Mouse (Mus musculus): Measurements from ENCODE around the gene Gfm2.
"Not testable (repeated sequence)": the region's sequence is repeated elsewhere in the genome, so short reads cannot be mapped to it uniquely, and the experiment has no call there.

Gfm2 gene

DNA sequence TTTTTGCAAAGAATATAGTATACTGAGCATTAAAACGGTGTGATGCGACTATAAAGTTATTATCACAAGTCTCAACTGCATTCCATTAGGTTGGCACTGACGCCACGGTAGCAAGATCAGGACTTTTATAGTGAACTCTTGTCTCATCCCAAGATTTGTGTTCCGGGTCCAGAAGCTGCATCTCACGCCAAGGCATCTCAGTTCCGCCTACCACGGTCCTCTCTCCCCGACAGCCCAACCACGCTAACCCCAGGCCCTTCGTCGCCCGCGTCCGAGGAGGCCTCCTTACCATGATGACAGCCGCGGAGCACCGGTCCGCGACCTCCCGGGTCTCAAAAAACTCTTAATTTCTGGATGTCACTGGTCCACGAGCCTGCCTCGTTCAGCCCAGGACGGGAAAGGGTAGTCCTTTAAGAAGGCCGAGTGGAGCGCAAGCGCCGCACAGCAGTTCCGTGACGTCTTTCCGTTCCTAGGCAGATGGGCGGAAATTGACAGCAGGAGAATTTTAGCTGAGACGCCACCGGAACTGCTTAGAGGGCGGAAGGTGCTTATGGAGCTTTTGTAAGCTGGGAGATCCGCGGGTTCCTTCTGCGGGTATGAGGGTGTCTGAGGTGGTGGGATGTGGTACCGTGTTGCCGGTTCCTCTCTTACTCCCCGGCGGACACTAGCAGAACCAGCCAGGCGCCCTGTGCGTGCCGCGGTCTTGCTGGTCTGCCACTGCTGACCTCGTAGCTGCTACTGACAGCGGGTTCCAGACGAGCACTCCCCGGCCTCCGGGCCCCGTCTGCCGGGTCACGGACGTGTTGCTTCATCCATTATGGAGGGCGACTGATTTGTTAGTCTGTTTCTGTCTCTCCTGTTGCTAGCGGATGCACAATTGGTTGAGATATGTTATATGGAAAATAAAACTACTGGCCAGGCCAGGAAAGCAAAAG lies at the start of gene Gfm2, which contains the start of gene Nsa2:
Gene Gfm2 (plus strand): TSS at position 472 of the 935 bp plus-strand sequence.
Gene Nsa2 (minus strand): TSS at position 472 of the 935 bp plus-strand sequence.
- peak; percentile 82 to 89 for DNase-seq (ENCODE audit: low spot score in 2 of 2)

GRCm38 (mm10) chr13:97088183-97088582 lies 49.6 kb upstream of the Gfm2 start:
- DNase-seq (ENCODE audit: low spot score in 2 of 2): no peak

GRCm38 (mm10) chr13:97095726-97096125 lies 42.0 kb upstream of the Gfm2 start:
- no peak for DNase-seq (ENCODE audit: low spot score in 2 of 2)

GRCm38 (mm10) chr13:97099187-97099852 lies 38.4 kb upstream of the Gfm2 start, which contains the start of gene Gm6169:
TSS of gene Gm6169 (minus strand) at chr13:97099237.
- DNase-seq (ENCODE audit: low spot score in 2 of 2): peak; percentile 9 to 11

- no peak for DNase-seq (ENCODE audit: low spot score in 2 of 2)
Measured at GRCm38 (mm10) chr13:97104996-97105395, 32.7 kb upstream of the Gfm2 start.

GRCm38 (mm10) chr13:97107721-97108120 lies 30.0 kb upstream of the Gfm2 start:
- not testable (repeated sequence) for DNase-seq (ENCODE audit: low spot score in 2 of 2)

GRCm38 (mm10) chr13:97109046-97109445 lies 28.7 kb upstream of the Gfm2 start:
- no peak for DNase-seq (ENCODE audit: low spot score in 2 of 2)

DNA sequence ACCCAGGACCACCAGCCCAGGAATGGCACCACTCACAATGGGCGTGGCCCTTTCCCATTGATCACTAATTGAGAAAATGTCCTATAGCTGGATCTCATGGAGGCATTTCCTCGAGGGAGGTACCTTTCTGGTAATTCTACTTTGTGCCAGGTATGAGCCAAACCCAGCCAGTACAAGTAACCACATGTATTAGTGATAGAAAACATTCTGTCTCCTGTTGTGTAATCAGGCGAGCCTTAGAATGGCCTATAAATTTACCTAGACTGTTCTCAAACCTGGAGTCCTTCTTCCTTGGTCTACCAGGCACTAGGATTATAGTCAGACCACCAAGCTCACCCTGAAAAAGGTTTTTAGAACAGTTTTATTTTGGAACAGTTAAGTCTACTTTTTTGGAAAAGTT lies 16.4 kb upstream of the Gfm2 start:
- no peak for DNase-seq (ENCODE audit: low spot score in 2 of 2)

- not testable (repeated sequence) for DNase-seq (ENCODE audit: low spot score in 2 of 2)
Measured at GRCm38 (mm10) chr13:97129654-97130053, 8.1 kb upstream of the Gfm2 start.

GRCm38 (mm10) chr13:97130413-97130812 lies 7.3 kb upstream of the Gfm2 start:
- not testable (repeated sequence) for DNase-seq (ENCODE audit: low spot score in 2 of 2)

DNA sequence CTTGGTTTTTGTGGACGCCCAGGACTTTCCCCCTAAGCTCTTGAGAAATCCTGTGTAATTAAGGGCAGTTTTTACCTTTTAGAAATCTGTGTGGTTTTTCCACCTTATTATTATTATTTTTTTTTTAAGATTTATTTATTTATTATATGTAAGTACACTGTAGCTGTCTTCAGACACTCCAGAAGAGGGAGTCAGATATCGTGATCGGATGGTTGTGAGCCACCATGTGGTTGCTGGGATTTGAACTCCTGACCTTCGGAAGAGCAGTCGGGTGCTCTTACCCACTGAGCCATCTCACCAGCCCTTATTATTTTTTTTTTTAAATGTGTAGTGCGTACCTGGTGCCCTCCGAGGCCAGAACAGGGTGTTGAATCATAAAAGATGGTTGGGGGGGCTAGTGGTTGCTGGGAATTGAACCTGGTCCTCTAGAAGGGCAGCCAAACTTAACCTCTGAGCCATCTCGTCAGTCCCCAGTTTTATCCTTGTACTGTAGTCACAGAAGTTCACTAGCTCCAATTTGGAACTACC lies 731 bp downstream of the Gfm2 start:
- not testable (repeated sequence) for DNase-seq (ENCODE audit: low spot score in 2 of 2)

GRCm38 (mm10) chr13:97142321-97142720 lies 4.6 kb downstream of the Gfm2 start:
- DNase-seq (ENCODE audit: low spot score in 2 of 2): no peak

DNA sequence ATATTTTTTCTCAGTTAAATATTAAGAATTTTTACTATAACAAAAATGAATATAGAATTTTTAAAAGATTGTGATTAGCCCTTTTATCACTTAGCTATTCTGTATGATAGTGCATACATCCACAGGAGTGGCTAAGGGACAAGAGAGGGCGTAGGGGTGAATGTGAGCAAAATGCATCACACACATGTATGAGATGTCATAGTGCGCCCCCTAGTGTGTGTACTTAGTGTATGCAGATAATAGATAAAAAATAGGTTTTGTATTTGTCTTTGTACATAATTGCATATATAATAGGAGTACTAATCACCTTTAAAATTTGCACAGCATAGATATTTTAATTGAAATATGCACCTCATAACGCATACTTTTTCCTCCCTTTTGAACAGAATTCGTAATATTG lies 8.1 kb downstream of the Gfm2 start:
- DNase-seq (ENCODE audit: low spot score in 2 of 2): no peak

DNA sequence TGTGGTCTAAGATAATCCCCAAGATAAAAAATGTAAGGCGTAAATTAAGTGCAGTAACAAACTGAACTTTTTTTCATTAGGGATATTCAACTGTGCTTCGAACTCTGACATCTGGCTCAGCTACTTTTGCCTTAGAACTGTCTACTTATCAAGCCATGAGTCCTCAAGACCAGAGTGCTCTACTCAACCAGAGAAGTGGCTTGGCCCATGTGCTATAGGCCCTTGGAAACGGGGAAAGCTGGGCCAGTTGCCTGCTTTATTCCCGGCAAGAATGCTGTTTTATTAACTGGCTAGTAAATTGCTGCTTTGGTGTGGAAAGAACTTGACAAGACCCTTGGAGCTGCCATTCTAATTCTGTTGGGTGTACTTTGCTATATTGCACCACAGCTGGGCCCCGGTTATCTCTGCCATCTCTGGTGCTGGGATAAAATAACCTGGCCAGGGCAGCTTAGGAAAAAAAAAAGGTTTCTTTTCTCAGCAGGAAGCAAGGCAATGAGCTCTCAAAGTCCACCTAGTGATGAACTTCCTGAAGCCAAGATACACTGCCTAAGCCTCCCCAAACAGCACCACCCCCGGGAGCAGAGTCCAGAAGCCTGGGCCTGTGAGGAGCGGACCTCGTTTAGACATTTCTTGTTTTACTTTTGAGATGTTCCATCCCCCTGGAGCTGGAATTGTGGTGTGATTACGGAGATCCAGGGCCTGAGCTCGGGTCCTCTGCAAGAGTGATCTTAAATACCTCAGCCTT lies 38.0 kb downstream of the Gfm2 start:
- DNase-seq (ENCODE audit: low spot score in 2 of 2): no peak

DNA sequence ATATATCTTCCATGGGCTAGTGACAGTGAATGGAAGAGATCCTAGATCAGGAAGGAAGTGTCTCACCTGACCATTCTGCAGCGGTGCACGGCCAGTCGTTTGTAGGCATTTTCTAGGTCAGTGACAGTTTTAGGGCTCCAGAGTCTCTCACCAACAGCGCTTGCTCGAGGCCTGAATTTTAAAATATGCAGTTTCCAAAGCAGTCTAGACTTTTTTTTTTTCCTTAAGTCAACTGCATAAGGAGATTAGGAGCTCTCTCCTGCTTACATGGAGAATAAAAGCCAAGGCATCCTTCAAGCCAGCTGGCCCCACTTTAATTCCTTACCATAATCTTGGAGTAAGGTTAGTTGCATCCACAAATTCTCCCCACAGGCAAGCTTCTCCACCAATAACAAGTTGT lies 39.0 kb downstream of the Gfm2 start:
- DNase-seq (ENCODE audit: low spot score in 2 of 2): no peak

- DNase-seq (ENCODE audit: low spot score in 2 of 2): no peak
Measured at GRCm38 (mm10) chr13:97178943-97179342, 41.2 kb downstream of the Gfm2 start.

DNA sequence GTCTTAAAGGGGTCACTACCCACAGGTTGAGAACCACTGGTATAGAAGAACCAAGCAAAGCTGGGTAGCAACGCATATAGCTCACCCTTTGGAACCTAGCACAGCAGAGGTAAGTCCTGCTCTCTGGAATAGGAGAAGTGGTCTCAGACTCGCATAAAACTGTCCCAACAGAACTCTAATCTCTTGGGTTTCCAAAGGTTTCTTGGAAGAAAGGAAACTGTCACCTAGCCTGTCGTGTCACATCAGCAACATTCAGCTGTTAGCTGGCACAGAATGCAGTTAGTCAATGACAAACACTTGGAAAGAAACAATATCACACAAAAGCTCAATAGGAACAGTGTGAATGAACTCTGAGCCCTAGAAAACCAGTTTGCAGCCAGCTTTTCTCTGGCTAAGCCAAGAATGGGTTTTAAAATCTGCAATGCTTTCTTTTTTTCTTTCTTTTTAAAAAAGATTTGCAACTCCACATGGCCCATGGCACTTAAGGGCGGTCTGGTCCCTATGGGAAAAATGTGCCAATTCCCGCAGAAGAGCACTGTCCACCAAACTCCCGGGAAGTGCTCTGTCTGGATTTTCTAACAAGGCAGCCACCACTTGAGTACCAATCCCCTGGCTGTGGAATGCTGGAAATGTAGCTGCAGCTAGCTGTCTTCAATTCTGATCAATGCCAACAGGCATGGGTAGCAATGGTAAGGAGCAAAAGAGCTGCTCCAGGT lies 42.5 kb downstream of the Gfm2 start:
- no peak for DNase-seq (ENCODE audit: low spot score in 2 of 2)

GRCm38 (mm10) chr13:97182821-97183220 lies 45.1 kb downstream of the Gfm2 start:
- DNase-seq (ENCODE audit: low spot score in 2 of 2): no peak

DNA sequence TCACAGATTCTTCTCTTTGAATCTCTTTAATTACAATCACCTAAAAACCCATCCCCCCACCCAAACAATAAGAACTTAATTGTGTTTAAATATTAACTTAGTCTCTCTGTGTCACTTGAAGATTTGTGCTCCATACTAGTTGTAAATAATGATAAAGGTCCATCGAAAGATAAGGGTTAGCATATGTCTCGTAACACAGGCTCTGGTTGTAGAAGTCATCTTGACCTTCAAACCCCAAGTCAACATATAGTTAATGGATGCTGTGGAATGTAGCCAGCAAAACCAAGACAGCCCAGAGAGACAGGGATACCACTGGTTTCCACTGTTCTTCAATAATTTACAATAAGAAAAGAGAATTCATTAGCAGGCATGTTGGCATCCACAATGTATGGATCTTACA lies 46.4 kb downstream of the Gfm2 start:
- DNase-seq (ENCODE audit: low spot score in 2 of 2): no peak

DNA sequence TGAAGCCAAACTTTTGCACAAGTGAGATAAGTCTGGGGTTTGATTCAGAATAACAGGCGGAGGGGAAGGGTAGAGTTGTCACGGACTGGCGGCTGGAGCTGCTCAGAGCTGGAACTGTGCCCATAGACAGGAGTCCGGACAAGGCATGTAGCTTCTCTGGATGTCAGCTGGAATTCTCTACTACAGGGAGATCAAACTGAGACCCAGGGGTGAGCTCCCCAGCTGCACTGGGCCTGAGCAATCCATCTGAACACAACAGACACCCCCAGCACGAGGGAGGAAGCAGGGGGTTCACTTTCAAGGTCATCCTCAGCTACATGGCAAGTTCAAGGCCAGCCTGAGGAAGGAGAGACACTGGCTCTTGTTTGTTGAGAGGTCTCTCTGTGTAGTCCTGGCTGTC lies 46.9 kb downstream of the Gfm2 start:
- DNase-seq (ENCODE audit: low spot score in 2 of 2): no peak

- DNase-seq (ENCODE audit: low spot score in 2 of 2): no peak
Measured at GRCm38 (mm10) chr13:97186346-97186745, 48.6 kb downstream of the Gfm2 start.

All from urinary bladder, postnatal 36 days (tissue).